Mouse (Mus musculus): Measurements from ENCODE around the gene Wdr13.

DNA sequence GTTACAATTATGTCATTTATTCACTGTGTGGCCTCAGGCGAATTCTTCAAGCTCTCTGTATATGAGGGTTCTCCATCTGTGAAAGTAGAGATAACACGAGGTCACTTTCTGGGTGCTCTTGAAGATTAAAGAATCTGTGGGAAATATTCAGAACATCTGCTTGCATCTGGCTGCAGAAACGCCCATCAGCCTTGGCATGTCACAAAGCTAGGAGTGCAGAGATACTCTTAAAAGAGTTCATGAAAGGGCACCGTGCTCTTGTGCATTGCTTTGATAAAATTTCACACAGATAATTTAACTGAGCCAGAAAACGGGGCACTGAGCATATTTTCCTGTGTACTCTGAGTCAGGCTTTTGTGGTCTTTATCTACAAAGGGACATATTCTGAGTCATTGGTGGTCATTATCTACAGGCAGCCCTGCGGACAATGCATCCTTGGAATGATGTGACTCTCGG lies 30.5 kb downstream of the Wdr13 start:
- TF ChIP-seq CTCF (IDR thresholded peaks at IDR 0.05; ENCODE audit: insufficient read depth, low read length) (no peak), POLR2A (IDR thresholded peaks at IDR 0.05; ENCODE audit: borderline replicate concordance, extremely low read depth, low read depth, low read length) (no peak)
